Mouse (Mus musculus) neural tube, postnatal 0 days (tissue): Measurements from ENCODE around the gene A630001G21Rik. TPM values are rescaled to one million over a fixed set of nuclear protein-coding genes. Genes with fewer than 3 reads are reported as not detected.

ENCODE experiments used
- microRNA-seq: library from miRNA; unstranded; fragments of <30 nt; microRNA quantifications from one replicate; pipeline ENCODE4, GENCODE M21; 2016
- polyA plus RNA-seq: library from polyadenylated mRNA; unstranded; fragments of >200 nt; fragmentation: Nextera tagmentation; extraction: Ambion mirVana; gene quantifications from 2 replicates; pipeline ENCODE4 v1.2.1, GENCODE M21; 2015

Gene A630001G21Rik
- polyA plus RNA-seq, result 0.43 and 0.85 TPM in 2 replicates

DNA sequence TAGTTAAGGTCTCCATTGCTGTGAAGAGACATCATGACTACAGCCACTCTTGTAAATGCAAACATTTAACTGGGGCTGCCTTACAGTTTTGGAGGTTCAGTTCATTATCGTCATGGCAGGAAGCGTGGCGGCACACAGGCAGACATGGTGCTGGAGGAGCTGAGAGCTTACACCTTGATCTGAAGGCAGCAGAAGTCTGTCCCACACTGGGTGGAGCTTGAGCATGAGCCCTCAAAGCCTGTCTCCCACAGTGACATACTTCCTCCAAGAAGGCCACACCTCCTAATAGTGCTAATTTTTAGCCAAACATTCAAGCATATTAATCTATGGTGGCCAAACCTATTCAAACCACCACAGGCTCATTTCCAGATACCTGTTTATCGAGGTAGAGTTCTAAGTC lies at the start of gene A630001G21Rik:
TSS of gene A630001G21Rik (minus strand) at position 208 of the 400 bp plus-strand sequence.

GRCm38 (mm10) chr1:85793208-85794105 lies 15.0 kb upstream of the A630001G21Rik start, which contains the start of gene Cab39:
TSS of gene Cab39 (plus strand) at chr1:85793441.

Small RNAs within 50 kb of the gene (microRNA-seq; reads per million reads assigned to microRNA genes)
- gene Gm25472 (not detected), gene Mir8096 (not detected)

Other genes starting within 250 kb of the A630001G21Rik start
- not detected in 2 replicates for gene G530012D18Rik, start 203.0 kb downstream of the A630001G21Rik start, polyA plus RNA-seq
- gene Sp110, start 179.8 kb downstream of the A630001G21Rik start, polyA plus RNA-seq, result 1.1 and 1.4 TPM in 2 replicates
- gene Sp140, start 178.3 kb downstream of the A630001G21Rik start, polyA plus RNA-seq, result 0.94 and 1.3 TPM in 2 replicates
- 1.5 and 2.0 TPM in 2 replicates for gene Sp100, start 128.7 kb downstream of the A630001G21Rik start, polyA plus RNA-seq
- gene Cab39, start 14.8 kb upstream of the A630001G21Rik start, polyA plus RNA-seq, result 45.1 and 49.7 TPM in 2 replicates
- 251 and 261 TPM in 2 replicates for gene Itm2c, start 115.6 kb upstream of the A630001G21Rik start, polyA plus RNA-seq
- gene 4933407L21Rik, start 149.8 kb upstream of the A630001G21Rik start, polyA plus RNA-seq, result 11.5 and 14.3 TPM in 2 replicates
- gene Gpr55, start 182.4 kb upstream of the A630001G21Rik start, polyA plus RNA-seq, result 0.08 and 0.15 TPM in 2 replicates
- 1.5 and 1.7 TPM in 2 replicates for gene Spata3, start 238.2 kb upstream of the A630001G21Rik start, polyA plus RNA-seq